Mouse (Mus musculus): ENCODE measurements around the gene Ren1. TPM values are rescaled to one million over a fixed set of nuclear protein-coding genes. Genes with fewer than 3 reads are reported as not detected.

Gene Ren1
- polyA plus RNA-seq (2017; shearing (Covaris generic)), result not detected

DNA sequence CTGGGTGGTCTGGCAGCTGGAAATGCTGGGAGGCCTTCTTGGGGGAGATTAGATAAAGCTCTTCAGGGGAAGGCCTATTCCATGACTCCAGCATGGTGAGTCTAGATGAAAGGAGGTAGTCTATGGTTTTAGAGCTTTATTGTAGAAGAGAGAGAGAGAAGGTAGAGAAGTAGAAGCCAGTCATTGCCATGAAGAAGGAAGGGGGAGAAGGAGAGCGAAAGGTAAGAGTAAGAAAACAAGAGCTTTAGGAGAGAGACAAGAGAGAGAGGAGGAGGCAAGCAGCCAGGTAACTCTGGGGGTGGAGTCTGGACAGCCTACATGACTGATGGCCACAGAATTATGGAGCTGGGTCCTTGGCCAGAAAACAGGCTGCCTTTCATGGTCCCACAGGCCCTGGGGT lies at the start of gene Ren1:
TSS of gene Ren1 (plus strand) at position 301 of the 400 bp plus-strand sequence.

DNA sequence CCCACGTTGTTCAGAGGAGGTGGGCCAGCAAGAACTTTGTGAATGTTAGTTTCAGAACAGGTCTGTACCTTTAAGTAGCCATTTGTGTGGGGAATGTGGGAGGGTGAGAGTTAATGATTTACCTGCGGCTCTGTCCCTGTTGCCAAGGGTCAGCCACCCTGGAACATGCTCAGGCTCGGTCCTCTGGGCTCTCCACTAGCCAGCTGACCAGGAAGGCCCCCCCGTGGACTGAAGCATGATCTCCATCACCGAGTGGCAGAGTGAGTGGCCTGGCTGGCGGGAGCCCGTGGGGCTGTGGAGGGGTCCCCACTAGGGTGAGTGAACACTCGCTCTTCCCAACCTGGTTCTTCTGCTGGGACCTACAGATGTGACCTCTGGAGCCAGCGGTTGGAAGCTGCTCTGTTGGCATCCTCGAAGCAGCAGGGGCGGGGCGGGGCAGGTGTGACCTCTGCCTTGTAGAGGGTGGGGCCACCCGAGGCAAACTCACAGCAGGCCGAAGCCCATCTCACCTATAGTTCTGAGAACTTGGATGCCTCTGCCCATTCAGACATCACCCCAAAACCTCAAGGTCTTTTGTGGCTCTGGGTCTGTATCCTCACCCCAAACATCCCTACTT lies 40.5 kb upstream of the Ren1 start, which contains the start of gene Golt1a:
TSS of gene Golt1a (plus strand) at position 149 of the 616 bp plus-strand sequence.

DNA sequence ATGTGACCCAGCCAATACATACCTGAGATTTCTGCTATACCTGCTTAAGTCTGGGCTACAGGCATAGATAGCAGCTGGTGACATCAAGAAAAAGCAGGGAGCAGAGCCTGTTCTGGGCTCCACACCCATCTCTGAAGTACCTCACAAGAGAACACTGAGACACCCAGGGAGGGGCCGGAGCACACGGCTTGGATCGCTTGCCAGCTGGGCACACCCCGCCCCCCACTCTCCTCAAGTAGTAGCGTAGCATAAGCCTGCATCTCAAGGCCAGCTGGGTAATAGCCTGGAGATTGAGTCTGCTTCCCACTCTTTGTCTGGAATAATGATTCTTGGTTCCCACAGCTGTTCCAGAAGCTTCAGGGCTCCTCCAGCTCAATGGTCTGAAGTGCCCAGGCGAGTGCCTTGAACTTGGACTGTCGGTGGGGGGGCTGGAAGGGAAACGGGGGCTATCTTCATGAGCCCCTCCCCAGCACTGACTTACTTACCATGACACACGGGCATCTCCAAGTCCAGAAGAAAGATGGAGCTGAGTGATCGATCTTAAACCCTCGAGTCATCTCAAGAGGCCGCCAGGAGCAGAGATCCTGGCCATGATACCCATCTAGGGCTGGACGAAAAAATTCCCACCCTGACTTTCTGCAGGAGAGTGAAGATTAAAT lies 28.9 kb upstream of the Ren1 start, which contains the start of gene Kiss1:
TSS of gene Kiss1 (plus strand) at position 609 of the 659 bp plus-strand sequence.

DNA sequence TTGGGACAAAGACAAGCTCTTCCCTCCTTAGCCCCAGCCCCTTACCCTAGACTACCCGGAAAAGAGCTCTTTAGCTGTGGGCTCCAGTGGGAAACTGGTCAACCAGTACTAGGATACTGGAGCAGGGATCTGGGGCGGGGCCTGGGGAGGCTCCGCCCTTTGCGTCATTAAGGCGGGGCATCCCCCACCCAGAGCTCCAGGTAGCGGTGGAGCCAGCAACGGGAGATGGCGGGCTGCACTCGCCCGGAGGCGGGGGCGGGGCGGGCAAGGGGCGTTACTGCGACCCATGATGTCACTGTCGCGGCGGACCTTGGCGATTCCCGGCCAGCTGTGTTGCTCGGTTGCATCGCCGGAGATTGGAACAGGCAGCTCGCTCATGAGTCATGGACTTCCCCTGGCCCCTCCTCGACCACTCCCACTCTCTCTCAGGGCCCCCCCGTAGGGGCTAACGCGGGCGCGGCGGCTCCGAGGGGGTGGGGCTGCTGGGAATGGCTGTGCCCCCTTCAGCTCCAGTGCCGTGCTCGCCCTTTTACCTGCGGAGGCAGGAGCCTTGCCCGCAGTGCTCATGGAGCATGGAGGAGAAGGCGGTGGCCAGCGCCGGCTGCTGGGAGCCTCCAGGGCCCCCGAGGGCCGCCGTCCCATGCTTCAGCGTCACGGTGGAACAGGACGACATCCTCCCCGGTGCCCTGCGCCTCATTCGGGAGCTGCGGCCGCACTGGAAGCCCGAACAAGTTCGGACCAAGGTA lies 13.1 kb downstream of the Ren1 start, which contains the start of gene Etnk2:
TSS of gene Etnk2 (plus strand) at position 297 of the 746 bp plus-strand sequence.

Other genes with a start within 250 kb of the Ren1 start
- 10 to 100 TPM; 31.9 to 48.7 TPM for gene Ppp1r15b, start 219.4 kb upstream of the Ren1 start, polyA plus RNA-seq (2017; shearing (Covaris generic))
- gene Plekha6, start 186.3 kb upstream of the Ren1 start, polyA plus RNA-seq (2017; shearing (Covaris generic)), result under 1 TPM; 0.17 to 0.50 TPM
- not detected for gene Golt1a, start 40.7 kb upstream of the Ren1 start, polyA plus RNA-seq (2017; shearing (Covaris generic))
- gene Kiss1, start 28.6 kb upstream of the Ren1 start, polyA plus RNA-seq (2017; shearing (Covaris generic)), result not detected
- gene Etnk2, start 13.1 kb downstream of the Ren1 start, polyA plus RNA-seq (2017; shearing (Covaris generic)), result 1 to 10 TPM in 1 of 2 experiments, under 1 TPM in 1; 0.41 to 1.3 TPM
- not detected for gene Sox13, start 73.9 kb downstream of the Ren1 start, polyA plus RNA-seq (2017; shearing (Covaris generic))

Data from activated CD4-positive, CD25-positive, alpha-beta regulatory T cell (primary cell).